Mouse (Mus musculus): ENCODE measurements around the gene Olfr1174-ps.

GRCm38 (mm10) chr2:88327115-88327514 lies 12.2 kb upstream of the Olfr1174-ps start, which contains the start of gene Olfr1175-ps:
- TF ChIP-seq GATA1 (IDR thresholded peaks at IDR 0.05; ENCODE audit: borderline replicate concordance, low read length): no peak
- TF ChIP-seq FLI1 (IDR thresholded peaks at IDR 0.05; ENCODE audit: low read length): no peak
